Mouse (Mus musculus) megakaryocyte, embryonic 14.5 days (primary cell): ENCODE measurements around the gene She. TPM values are rescaled to one million over a fixed set of nuclear protein-coding genes. Genes with fewer than 3 reads are reported as not detected.
"Not testable (repeated sequence)": the region's sequence is repeated elsewhere in the genome, so short reads cannot be mapped to it uniquely, and the experiment has no call there.

Source experiments
- H3K27me3 ChIP-seq: replicated peaks from 2 replicates; pipeline ENCODE3; 2012; ENCODE audit warnings: inconsistent platforms
- H3K36me3 ChIP-seq: replicated peaks from 2 replicates; pipeline ENCODE3; 2012; ENCODE audit warnings: low read length, inconsistent platforms, mixed read lengths
- H3K4me1 ChIP-seq: 2 replicates; pipeline ENCODE4 v1.6.1; 2012; ENCODE audit warnings: inconsistent platforms
- H3K4me3 ChIP-seq: replicated peaks from 2 replicates; pipeline ENCODE3; 2012; ENCODE audit warnings: moderate library complexity, mild to moderate bottlenecking, inconsistent platforms
- H3K9me3 ChIP-seq: 2 replicates; pipeline ENCODE4 v1.6.1; 2012; ENCODE audit warnings: inconsistent platforms
- FLI1 ChIP-seq: IDR thresholded peaks from 2 replicates; pipeline ENCODE4 v1.6.1; 2012; ENCODE audit warnings: low read length, inconsistent platforms, mixed read lengths
- GATA1 ChIP-seq: IDR thresholded peaks from 3 replicates; pipeline ENCODE4 v1.6.1; 2012; ENCODE audit warnings: mixed read lengths, low read length, inconsistent platforms, borderline replicate concordance
- polyA plus RNA-seq: library from polyadenylated mRNA; stranded (reverse); fragments of >175 nt; gene quantifications from 2 replicates; pipeline ENCODE4 v1.2.3, GENCODE M21; 2012; ENCODE audit warnings: low replicate concordance; ENCODE audit not compliant: insufficient read depth

She gene
- not detected in 2 replicates for polyA plus RNA-seq

DNA sequence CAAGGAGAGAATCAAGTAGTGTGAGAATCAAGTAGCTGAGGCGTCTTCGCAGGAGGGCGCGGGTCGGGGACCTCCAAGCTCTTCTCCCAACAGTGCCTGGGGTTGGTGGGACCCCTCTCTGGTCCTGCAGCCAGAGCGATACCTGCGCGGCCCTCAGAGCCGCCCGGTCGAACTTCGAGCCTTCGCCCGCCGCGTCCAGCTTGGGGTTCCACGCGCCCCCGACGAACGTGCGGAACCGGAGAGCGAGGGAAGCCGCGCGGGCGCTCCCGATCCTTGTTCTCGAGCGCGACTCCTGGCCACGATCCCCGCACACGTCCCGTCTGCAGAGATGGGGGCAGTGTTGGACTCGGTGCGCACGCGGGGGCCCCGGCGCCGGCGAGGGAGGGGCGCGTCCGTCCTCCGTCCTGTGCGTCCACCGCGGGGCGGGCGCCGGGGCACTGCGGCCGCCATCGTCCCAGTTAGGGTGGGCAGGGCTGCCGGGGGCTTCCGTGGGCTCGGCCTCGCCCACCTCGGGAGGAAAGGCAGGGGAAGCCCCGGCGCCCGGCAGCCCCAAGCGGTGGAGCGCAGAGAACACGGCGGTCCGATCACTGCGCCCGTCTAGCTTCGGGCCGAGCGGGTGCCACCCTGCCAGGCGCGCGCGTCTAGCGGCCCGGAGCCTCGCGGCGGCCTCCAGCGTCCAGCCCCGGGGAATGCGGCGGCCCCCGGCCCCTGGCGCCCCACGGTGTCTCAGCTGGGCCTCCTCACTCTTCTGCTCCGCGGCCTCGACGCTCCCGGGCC lies at the start of gene She:
Gene She (plus strand): TSS at position 556 of the 777 bp plus-strand sequence.
- Histone ChIP-seq H3K27me3 (peaks cover 86% of the 10 kb centered on the region), H3K36me3 (no peaks in the 10 kb centered on the region), H3K4me3 (peak within 1 kb of the TSS; percentile 62), H3K4me1 (peaks cover 28% of the 10 kb centered on the region), H3K9me3 (peaks cover 13% of the 10 kb centered on the region)
- TF ChIP-seq FLI1 (no peak), GATA1 (no peak)

- H3K4me3 ChIP-seq, result no peak overlapping the region
- peaks cover 7% of the 10 kb centered on the region for H3K27me3 ChIP-seq
- peaks cover 26% of the 10 kb centered on the region for H3K4me1 ChIP-seq
- no peaks in the 10 kb centered on the region for H3K9me3 ChIP-seq
- peaks cover 75% of the 10 kb centered on the region for H3K36me3 ChIP-seq
- TF ChIP-seq GATA1 (no peak), FLI1 (no peak)
These were observed 49.5 kb upstream of the She start for GRCm38 (mm10) chr3:89781640-89782039.

- peak overlapping the region; percentile 84 for H3K4me3 ChIP-seq
These were observed 46.0 kb upstream of the She start for GRCm38 (mm10) chr3:89784991-89785753.

GRCm38 (mm10) chr3:89786275-89786674 lies 44.9 kb upstream of the She start:
- Histone ChIP-seq H3K9me3 (peaks cover 5% of the 10 kb centered on the region; the same call in 1 of the 2 replicates), H3K4me3 (no peak overlapping the region), H3K36me3 (peaks cover 29% of the 10 kb centered on the region), H3K27me3 (peaks cover 33% of the 10 kb centered on the region), H3K4me1 (peaks cover 27% of the 10 kb centered on the region)
- no peak for TF ChIP-seq FLI1
- no peak for TF ChIP-seq GATA1

More at GRCm38 (mm10) chr3:89784991-89785753, 46.0 kb upstream of the She start:
- peaks cover 27% of the 10 kb centered on the region for H3K27me3 ChIP-seq
- H3K4me1 ChIP-seq, result peaks cover 27% of the 10 kb centered on the region
- TF ChIP-seq GATA1 (no peak), FLI1 (no peak)
- H3K36me3 ChIP-seq, result peaks cover 40% of the 10 kb centered on the region
- no peaks in the 10 kb centered on the region for H3K9me3 ChIP-seq

- H3K4me1 ChIP-seq, result peaks cover 27% of the 10 kb centered on the region
- peaks cover 17% of the 10 kb centered on the region for H3K9me3 ChIP-seq
- TF ChIP-seq GATA1, result no peak
- no peak for TF ChIP-seq FLI1
- H3K4me3 ChIP-seq, result peak overlapping the region; percentile 19
- H3K36me3 ChIP-seq, result peaks cover 4% of the 10 kb centered on the region
- peaks cover 39% of the 10 kb centered on the region for H3K27me3 ChIP-seq
These were observed 42.4 kb upstream of the She start for GRCm38 (mm10) chr3:89788680-89789352.

DNA sequence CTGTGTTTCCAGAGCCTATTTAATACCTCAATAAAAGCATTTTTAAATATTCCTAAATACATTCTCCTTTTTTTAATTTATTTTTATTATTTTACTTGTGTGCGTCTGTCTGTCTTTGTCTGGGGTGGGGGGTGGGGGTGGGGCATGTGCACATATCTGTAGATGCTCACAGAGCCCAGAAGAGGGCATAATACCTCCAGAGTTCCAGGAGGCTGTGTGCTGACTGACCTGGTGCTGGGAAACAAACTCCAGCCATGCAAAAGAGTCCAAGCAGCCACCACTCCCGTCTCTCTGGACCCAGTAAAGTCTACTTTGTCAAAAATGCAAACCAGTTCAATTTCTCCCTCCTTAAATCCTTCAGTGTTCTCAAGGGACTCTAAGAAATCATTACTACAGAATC lies 36.6 kb upstream of the She start:
- Histone ChIP-seq H3K36me3 (no peaks in the 10 kb centered on the region), H3K4me1 (peaks cover 28% of the 10 kb centered on the region), H3K9me3 (peaks cover 17% of the 10 kb centered on the region), H3K27me3 (peaks cover 14% of the 10 kb centered on the region), H3K4me3 (no peak overlapping the region)
- no peak for TF ChIP-seq GATA1

DNA sequence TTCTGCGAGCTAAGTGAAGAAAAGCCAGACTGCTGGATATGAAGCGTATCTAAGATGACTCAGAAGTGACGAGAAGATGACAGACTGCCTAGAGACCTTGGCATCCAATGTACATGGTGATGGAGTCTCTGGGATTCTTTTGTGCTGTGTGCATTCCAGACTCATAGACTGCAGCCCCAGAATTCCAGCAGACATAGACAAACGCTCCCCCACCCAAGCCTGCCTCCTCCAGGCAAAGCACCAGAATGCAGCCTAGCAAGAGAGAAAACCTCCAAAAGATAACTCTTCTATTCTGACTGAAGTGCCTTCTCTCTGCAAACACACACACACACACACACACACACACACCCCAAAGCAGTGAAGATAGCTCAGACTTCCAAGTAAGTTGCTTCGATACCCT lies 35.4 kb upstream of the She start:
- Histone ChIP-seq H3K4me1 (peaks cover 29% of the 10 kb centered on the region), H3K27me3 (peaks cover 13% of the 10 kb centered on the region), H3K4me3 (peak overlapping the region; percentile 84), H3K9me3 (peaks cover 17% of the 10 kb centered on the region), H3K36me3 (no peaks in the 10 kb centered on the region)
- TF ChIP-seq FLI1 (no peak), GATA1 (no peak)

GRCm38 (mm10) chr3:89796358-89796757 lies 34.8 kb upstream of the She start:
- peaks cover 11% of the 10 kb centered on the region for H3K9me3 ChIP-seq
- H3K4me1 ChIP-seq, result peaks cover 29% of the 10 kb centered on the region
- peaks cover 7% of the 10 kb centered on the region for H3K27me3 ChIP-seq
- TF ChIP-seq FLI1 (no peak), GATA1 (no peak)
- H3K4me3 ChIP-seq, result peak overlapping the region; percentile 84
- no peaks in the 10 kb centered on the region for H3K36me3 ChIP-seq

GRCm38 (mm10) chr3:89798518-89798917 lies 32.7 kb upstream of the She start:
- H3K4me3 ChIP-seq, result no peak overlapping the region
- no peaks in the 10 kb centered on the region for H3K9me3 ChIP-seq
- H3K36me3 ChIP-seq, result no peaks in the 10 kb centered on the region
- TF ChIP-seq GATA1 (no peak), FLI1 (no peak)
- peaks cover 35% of the 10 kb centered on the region for H3K4me1 ChIP-seq
- peaks cover 11% of the 10 kb centered on the region for H3K27me3 ChIP-seq

GRCm38 (mm10) chr3:89799476-89799875 lies 31.7 kb upstream of the She start:
- H3K4me1 ChIP-seq, result peaks cover 35% of the 10 kb centered on the region
- H3K9me3 ChIP-seq, result no peaks in the 10 kb centered on the region
- no peak overlapping the region for H3K4me3 ChIP-seq
- H3K27me3 ChIP-seq, result peaks cover 12% of the 10 kb centered on the region
- no peak for TF ChIP-seq FLI1
- no peaks in the 10 kb centered on the region for H3K36me3 ChIP-seq

- H3K27me3 ChIP-seq, result peaks cover 13% of the 10 kb centered on the region
- not testable (repeated sequence) for H3K9me3 ChIP-seq, H3K4me3 ChIP-seq, H3K36me3 ChIP-seq
- H3K4me1 ChIP-seq, result peaks cover 33% of the 10 kb centered on the region
These were observed 31.1 kb upstream of the She start for GRCm38 (mm10) chr3:89800078-89800477.
